Mouse (Mus musculus) left cerebral cortex, adult 18-20 months (tissue): ENCODE results near the gene Sspn. TPM values are rescaled to one million over a fixed set of nuclear protein-coding genes. Genes with fewer than 3 reads are reported as not detected.
A peak's percentile ranks its signal among the peaks of the same experiment; 100 is the strongest.

Source experiments
- DNase-seq, 2 experiments: peaks; one replicate each; pipeline ENCODE4 v3.0.0; 2021 to 2022; ENCODE audit warnings: low spot score in 2 of 2, mixed read lengths in 1 of 2
- total RNA-seq, 2 experiments: library from RNA; stranded (reverse); gene quantifications; 2 replicates each; pipeline ENCODE4 v1.2.3; 2021

Gene Sspn
- total RNA-seq, 2 experiments from 2014 or later, result 4.5 to 4.6 TPM

DNA sequence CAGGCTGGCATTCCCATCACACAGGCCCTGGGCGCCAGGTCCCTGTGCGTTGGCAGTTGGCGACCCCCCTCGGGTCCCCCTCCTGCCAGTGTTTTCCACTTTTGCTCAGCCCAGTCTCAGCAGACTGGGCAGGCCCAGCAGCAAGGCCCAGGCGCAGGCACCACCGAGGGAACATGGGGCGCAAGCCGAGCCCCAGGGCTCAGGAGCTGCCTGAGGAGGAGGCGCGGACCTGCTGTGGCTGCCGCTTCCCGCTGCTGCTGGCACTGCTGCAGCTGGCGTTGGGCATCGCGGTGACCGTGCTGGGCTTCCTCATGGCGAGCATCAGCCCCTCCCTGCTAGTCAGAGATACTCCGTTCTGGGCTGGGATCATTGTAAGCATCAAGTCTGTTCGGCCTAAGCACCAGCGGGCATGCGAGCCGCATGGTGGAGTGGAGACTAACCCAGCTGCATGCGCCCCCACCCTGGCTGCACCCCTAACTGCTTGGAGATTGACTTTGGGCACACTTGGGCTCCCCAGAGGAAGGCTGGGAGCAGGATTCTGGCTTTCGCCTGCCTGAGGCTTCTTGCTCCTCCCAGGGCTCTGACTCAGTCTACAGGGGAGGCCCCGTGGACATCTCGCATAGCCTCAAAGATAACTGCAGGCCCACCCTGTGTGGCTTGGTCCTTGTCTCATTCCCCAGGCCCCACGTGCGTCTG, 2.7 kb downstream of the Sspn start:
- DNase-seq, result peak; percentile 42 to 51

DNA sequence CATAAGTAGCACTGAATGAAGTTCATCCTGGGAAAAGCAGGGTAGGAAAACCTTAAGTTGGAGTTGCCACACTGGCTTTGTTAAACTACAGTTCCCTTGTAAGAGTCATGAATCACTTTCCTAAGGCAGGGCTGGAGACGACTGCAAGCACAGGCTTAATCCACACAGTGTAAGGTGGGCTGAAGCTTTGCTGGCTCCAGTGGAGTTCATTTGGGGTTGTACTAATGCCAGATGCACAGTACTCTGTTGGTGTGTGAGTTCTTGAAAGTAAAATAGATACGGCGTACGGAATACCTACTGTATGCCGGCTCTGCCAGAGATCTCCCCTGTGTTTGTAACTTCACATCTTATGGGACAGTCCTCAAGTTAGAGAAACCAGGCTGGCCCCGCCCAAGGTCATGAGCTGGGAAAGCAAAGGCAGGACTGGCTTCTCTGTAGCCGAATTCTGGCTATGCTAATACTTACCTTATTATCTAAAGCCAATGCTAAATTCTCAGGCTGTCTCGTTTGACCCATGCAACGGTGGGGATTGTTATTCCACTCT, 3.3 kb downstream of the Sspn start:
- DNase-seq, result no peak

DNA sequence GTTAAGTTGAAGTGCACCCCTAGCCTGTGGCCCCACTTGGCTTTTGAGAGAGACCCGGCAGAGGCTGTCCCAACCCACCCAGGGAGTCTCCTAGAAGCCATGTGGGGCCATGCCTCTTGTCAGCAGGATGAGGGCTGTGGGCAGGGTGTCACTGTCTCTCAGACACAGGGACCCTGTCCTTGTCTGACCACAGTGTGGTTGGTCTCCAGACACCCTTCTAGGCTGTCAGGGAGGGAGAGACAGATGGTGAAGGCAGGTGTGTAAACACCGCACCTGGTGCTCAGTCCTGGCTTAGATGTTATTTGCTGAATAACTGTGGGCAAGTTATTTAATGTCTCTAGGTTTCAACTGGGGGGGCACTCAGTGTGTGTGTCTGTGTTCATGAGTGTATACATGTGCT, 4.5 kb downstream of the Sspn start:
- DNase-seq, result no peak

DNA sequence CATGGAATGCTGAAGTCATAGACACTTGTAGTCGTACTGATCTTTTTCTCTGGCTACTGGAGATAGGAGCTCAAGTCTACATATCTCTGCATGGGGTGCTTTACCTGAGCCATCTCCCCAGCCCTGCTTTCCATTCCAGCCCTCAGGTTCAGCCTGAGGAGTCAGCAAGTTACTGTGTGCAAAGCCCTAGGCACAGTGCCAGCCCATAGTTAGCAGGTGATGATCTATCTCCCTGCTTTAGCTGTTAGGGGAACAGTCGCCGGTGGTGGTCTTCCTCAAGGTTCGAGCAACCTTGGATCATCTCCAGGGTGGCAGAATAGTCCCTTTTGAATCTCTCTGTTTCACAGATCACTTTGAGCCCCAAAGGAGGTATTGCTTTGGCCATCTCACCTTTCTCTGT, 5.1 kb downstream of the Sspn start:
- DNase-seq, result no peak

DNA sequence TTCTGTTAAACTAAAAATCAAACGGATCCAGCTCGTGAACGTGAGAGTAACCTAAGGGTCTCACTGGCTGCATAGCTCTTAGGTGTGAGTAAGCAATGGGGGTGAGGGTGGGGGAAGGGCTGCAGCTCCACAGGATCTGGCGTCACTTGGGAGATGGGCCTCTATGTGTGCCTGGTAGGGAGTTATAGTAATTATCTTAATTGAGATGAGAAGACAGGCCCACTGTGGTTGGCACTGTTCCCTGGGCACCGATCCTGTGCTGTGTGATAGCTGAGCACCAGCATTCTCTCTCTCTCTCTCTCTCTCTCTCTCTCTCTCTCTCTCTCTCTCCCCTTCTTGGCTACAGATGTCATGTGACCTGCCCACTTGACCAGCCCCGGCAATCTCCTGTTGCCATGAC, 9.4 kb downstream of the Sspn start:
- DNase-seq, result no peak

DNA sequence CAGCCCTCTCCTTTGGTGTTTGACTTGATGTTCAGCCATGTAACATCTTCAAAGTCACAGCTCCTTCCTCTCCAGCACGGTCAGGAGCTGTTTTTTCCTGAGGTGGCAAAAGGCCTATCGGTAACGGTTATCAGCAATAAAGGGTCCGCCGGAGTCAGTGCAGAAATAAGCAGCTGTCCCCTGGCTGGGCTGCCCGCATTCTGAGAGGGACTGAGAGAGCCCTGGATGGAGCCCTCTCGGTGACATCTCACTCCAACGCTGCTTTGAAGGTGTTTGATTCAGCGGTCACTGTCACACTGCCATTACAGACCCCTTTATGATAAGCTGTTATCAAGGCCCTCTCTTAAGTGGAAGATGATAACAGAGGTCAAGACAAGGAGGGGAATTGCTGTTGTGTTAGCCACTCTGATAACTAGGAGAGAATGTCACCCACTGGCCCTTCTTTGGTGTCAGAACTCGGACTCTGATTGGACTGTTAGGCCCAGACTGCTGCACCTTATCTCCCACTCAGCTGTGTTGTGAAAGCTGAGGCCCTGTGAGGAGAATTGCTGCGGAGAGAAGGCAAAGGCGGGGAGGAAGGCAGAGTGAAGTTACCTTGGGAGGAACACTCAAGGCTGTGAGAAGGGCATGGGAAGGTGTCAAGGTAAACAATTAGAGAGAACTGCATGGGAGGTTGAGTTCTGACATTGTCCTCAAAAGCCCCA, 11.0 kb downstream of the Sspn start:
- no peak for DNase-seq

DNA sequence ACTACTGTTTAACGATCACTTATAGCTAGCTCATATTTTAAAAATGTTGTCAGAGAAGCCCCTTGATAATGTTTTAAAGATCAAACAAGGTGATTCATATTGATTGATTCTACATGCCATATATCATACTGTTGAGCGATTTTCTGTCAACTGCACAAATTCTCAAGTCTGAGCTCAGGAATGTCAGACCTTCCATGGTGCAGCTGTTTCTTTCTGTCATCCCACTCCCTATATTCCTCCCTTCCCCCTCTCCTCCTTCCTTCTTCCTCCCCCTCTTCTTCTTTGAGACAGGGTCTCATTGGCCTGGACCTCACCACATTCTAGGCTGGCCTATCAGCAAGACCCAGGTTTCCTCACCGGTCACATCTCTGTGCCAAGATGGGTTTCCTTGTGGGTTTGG, 12.0 kb downstream of the Sspn start:
- DNase-seq, result no peak

DNA sequence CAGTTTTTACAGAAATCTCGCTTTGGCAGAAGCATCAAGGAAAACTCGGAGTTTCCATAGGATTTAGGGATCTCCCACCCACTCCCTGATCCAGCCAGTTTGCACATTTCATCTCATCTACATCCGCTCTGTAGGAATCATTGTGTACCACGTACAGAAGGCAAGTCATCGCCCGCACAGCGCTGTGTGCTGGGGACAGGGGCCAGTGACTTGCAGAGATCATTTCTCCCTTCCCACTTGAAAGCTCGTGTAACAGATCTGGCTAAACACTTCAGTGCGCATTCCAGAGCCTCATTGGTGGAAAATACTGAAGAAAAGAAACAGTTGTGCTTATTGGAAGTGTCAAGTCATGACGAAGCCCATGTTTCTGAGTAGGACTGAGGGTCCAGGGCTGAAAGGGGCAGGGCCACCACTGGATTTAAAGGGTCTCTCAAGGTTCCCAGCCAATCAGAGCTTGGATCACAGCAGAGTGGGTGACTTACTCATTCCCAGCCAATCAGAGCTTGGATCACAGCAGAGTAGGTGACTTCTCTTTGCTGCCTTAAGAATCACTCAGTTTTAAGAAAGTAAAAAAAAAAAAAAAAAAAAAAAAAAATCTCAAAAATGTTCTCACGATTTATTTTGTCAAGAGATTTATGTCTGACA, 14.4 kb downstream of the Sspn start:
- DNase-seq, result no peak

DNA sequence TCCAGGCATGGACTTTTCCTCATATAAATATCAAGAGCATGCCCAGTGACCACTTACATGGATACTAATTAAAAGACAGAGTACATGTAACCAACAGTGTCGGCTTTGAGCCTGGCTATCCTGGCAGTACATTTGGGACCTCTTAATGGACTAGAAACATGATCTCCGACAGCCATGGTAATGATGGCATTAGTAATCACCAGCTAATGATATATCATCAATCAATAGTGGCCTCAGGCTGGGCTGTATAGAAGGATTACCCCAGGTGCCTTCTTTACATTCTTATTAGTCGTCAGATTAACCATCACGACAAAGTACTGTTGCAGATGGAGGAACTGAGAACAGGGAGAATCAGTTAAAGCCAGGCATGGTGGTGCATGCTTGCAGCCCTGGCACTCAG, 17.6 kb downstream of the Sspn start:
- DNase-seq, result no peak

DNA sequence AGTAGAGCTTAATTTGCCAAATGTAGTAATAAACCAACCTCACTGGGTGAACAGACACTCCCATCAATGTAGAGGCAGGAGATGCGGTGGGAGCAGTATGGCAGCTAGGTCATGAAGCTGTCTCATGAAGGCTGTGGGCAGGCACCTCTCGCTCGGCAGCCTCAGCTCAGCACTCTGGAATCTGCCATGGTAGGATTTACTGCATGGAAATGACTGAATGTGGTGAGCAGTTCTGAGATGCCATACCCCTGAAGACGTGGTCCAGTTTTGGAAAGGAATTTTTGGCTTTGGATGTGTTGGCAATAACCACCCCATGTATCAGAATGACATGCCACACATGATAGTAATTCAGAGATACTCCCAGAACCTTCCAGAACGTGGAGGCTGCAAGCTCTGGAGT, 19.2 kb downstream of the Sspn start:
- DNase-seq, result no peak

DNA sequence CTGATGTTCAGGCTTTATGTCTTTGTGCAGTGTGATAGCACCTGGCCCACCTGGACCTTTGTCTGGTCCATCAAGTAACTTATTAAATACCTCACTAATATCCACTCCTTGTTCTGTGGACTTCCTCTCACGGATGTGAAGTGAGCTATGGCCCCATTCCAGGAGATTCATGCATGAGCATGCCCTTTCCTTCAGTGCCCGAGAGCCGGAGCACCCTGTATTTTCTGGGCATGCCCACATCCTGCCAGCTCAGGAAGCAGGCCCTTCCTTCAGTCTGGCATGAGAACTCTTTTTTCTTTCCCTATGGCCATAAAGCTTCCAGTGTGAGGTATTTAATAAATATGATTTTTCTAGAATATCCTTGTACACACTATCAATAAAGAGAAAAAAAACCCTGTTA, 21.2 kb downstream of the Sspn start:
- DNase-seq, result no peak

DNA sequence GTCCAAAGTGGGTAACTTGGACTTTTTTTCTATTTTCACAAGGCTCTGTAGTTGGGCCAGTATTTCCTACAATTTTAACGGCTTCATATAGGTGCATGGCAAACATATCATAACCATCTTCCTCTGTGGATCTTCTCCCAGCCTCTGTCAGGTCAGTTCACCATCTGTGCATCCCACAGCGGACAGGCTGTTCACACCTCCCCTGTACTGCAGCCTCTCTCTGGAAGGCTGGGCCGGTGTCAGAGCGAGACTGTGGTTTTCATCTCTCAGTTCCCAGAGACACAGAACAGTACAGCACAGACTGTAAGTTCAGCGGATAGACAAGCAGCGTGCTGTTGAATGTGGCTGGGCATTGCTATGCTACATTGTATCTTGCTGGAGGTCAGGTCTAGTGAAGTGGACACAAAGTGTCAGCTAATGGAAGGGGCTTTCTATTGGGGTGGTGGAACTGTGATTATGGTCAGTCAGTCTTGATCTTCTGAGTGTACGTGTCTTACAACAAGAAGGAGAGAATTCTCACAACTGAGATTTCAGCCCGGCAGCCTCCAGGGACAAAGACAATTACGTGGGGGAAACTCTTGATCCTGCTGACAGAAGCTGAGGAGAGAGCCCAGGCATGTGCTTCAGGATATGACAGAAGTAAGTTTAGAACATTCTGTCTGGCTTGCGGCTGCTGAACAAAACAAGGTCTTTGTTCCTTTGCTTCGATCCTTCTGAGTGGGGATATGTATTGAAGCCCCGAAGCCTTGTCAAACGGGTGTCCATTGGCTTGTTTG, 21.9 kb downstream of the Sspn start:
- peak in 1 of 2 experiments; percentile 23 for DNase-seq

DNA sequence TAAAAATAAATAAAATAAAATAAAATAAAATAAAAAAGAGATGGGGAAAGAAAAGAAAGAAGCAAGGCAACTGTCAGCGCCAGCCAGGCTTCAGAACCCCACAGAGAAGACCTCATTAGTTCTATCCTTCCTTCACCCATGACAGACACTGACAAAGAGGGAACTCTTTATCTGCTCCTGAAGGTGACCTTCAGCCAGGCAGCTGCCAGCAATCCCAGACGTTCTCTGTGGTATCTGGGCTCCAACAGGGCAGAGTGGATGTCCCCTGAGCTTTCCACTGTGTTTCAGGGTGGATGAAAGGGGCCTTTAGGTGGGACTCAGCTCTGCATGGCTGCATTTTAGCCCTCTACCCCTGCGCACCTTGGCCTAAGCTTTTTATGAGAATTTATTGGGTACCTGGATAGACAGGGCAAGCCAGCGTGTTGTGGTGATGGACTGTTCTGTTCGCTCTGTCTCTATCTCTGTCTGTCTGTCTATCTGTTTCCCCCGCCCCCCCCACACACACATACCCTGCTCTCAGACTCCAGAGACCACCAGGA, 26.1 kb downstream of the Sspn start:
- no peak for DNase-seq

DNA sequence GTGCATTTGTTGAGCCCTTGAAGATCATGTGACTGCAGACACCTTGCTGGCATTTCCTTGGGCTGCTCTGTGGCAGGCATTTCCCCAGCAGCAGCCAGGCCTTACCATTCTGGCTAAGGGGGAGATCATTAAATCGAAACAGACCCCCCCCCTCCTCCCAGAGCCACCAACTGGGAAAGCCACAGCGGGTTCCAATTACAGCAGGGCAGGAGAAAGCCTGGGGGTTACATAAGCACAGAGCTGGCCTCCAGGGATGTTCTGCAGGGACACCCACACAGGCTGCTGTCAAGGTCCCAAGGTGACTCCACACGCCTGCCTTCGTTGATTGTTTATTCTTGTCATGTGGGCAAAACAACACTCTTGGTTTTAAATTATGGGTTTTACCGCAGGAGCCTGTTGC, 26.6 kb downstream of the Sspn start:
- no peak for DNase-seq

DNA sequence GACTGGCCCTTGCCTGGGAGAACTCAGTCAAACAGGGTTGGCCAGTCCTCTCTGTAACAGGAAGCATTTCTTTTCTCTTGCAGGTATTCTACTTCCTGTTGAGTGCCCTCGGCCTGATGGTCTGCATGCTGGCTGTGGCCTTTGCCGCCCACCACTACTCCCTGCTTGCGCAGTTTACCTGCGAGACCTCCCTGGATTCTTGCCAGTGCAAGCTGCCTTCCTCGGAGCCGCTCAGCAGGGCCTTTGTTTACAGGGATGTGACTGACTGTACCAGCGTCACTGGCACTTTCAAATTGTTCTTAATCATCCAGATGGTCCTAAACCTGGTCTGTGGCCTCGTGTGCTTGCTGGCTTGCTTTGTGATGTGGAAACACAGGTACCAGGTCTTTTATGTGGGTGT, 29.6 kb downstream of the Sspn start:
- DNase-seq, result no peak

DNA sequence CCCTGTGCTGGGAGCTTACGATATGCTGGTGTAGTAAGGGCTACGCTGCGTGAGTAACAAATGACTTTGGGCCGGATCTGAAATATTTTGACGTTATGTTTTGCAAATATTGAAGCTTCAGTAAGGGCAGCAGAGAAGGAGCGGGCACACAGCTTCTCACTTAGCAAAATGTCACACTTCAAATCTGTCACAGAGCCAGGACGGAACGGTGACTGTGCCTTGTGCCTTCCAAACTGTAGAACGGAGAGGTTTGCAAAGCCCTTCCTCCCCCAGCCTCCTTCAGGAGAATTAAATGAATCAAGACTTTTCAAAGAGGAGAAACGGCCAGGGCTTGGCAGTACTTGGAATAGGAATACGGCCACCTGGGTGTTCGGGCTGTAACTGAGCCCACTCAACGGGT, 32.5 kb downstream of the Sspn start:
- DNase-seq, result peak in 1 of 2 experiments; percentile 17

DNA sequence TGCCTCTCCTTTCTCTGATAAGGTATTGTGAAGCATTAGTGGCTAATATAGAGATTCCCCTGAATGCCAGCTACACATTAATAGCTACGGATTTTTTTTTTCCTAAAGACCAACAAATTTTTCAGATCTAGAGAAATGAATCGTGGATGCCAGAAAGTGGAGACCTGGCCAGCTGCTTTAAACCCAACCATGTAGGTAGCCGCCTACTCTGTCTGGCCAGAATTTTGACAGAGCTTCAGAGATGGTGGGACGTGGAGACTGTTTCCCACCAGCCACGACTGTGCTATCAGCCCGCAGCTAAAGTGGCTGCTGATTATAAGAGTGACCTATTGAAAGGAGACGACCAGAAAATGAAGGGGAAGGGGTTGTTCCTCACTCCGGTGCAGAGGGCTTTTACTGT, 36.3 kb downstream of the Sspn start:
- no peak for DNase-seq

DNA sequence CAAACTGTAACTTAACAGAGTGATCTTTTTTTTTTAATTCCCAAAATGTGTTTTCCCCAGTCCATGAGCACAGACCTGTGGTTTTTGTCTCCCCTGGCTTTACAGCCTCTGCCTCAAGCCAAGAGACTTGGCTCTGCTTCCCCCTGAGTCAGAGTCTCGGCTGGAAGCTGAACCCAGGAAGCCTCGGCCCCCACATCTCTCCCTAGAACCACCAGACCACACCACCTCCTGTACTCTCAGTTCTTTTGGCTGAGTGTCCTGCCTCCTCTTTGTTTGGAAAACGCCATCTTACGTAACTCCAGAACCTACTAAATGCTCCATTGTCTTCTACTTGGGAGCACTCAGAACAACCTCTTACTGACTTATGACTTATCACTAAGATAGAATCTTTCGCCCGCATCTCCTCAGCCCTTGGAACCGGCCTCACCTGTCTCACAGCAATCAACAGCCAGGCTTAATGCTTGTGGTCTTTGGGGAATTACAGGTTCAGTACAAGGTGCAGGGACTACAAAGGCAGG, 36.9 kb downstream of the Sspn start:
- peak; percentile 15 to 17 for DNase-seq

DNA sequence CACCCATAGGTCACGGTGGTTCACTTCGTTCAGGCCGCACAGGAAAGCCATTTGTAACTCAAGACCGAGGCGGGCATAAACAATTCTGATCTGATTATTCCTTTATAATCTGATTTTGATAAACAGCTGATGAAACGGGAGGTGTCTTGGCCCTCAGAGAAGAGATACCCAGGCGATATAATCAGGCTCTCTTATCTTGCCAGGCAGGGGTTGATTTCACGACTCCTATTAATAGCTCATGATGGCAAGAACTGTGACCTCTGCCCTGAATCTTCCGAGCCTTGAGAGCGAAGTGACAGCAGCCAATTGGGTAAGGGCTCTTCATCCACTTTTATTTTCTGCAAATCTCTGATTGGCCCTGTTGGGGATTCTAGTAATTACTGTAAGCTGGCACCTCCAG, 37.4 kb downstream of the Sspn start:
- DNase-seq, result no peak

DNA sequence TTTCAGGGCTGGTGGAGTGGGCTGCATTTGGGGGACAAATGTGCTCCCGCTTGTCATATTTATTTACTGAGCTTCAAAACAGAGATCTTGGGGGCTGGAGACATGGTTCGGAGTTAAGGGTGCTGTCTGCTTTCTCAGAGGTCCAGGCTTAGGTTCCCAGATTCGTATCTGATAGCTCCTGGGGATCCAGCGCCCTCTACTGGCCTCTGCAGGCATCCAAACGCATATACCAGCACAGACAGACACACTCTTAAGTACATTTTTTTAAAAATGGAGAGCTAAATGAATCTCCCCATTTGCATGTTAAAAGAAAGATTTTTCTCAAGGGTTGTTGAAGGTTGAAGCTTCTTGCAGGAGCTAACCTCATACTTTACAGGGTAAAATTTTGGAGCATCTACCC, 38.1 kb downstream of the Sspn start:
- no peak for DNase-seq

DNA sequence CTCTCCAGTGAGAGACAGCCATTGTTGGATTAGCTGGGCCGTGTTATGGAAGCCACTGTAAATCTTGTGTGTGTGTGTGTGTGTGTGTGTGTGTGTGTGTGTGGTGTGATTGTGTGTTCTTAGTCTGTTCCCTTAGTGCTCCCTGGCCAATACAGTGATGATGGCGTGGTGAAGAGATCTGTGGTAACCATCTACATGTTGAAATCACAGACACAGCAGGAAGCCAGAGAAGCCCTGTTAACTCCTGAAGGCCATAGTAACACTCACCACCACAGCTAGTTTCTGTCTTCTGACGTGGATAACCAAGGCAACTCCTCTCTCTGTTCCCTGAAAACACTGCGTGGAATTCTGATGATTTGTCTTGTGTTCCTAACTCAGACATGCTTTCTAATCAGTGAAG, 40.7 kb downstream of the Sspn start:
- no peak for DNase-seq
